Mouse (Mus musculus) CD4-positive, CD25-positive, alpha-beta regulatory T cell, adult 2 months (primary cell): ENCODE measurements at regions not wholly inside any gene's neighbourhood (a gene's known extent, or its start where the extent isn't known, plus 50 kb on each side); places are given as distances from the start of the nearest gene placed in this dataset.
A peak's percentile ranks its signal among the peaks of the same experiment; 100 is the strongest.
"Not testable (repeated sequence)": the region's sequence is repeated elsewhere in the genome, so short reads cannot be mapped to it uniquely, and the experiment has no call there.

ENCODE experiments used
- DNase-seq: peaks from one replicate; pipeline ENCODE4 v3.0.0-alpha.2; 2012; ENCODE audit warnings: low read depth, low spot score

DNA sequence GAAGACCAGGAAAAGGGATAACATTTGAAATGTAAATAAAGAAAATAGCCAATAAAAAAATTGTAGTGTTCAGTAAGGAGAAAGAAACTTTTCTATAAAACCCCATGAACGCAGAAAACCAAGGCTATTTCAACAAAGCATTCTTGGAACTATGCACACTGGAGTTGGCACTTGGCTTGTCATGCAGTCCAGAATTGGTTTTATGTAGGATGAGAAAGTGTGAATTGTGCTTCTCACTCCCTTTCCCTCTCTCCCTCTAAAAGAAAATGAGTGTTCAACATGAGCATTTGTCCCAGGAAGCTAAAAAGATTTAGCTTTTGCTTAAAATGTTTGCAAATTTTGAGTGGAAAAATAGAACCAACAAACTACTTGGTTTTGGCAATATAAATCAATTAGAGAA lies 841.6 kb upstream of the Adam24 start:
- no peak for DNase-seq

DNA sequence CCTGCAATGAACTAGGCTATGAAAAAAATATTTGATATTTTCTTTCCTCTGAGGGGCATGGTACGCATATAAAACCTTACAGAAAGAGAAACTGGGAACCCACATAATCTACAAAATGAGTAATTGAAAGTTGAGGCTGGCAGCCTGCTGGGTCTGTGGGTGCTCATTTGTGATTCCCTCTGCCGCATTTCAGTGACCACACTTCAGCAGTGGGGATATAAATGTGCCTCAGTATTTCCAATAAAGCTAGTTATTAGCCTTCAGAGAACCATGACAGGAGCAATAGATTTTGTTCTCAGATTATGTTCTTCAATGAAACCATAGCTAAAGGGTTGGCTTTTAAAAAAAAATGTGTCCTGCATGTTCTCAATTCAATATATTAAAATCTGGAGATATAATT lies 828.0 kb upstream of the Adam24 start:
- no peak for DNase-seq

DNA sequence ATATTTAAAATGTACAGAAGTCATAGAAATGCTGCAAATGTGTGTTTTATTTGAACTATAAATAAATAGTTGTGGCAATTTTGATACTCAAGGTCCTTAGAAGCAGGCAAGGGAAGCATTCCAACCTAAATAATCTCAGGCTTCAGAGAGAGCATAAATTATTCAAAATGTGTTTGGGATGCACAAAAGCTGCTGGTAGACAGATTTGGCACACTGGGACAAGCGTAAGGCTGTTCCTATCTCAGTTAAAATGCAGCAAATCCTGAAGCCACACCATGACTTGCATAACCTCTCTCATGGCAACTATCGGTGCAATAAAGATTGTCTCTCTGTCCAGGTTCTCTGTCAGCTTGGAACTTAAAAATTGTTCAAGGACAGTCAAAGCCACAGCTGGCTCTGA lies 812.3 kb upstream of the Adam24 start:
- no peak for DNase-seq

DNA sequence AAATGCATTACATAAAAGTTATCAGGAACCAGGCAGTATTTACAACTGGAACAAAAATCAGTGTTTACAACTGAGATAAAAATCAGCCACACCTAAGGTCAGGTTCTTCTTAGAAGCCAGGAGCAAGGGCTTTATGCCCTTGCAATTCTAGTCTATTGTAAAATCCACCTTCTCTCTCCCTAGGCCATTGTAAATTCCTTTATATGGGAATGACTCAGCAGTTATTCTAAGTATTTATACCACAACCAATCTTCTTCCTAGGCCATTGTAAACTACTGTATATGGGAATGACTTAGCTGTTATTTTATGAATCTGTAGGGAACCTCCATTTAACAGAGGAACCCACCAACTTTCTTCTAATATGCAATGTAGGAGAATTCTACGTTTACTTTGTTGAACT lies 772.6 kb upstream of the Adam24 start:
- DNase-seq = no peak

DNA sequence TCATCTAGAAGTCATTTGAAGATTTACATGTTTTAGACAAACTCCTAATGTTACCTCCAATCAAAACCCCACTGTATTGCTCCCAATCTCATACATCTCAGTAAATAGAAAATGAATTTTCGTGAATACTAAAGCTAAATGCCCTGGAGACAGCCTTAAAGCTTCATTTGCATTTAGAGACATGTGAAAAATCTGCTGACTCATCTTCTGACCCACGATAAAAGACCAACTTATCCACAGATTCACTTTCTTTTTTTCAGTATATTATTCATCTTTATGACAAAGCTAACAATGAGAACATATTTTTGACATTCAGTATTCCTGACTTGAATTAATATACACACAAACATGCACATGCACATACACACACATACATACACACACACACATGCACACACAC lies 762.0 kb upstream of the Adam24 start:
- no peak for DNase-seq

DNA sequence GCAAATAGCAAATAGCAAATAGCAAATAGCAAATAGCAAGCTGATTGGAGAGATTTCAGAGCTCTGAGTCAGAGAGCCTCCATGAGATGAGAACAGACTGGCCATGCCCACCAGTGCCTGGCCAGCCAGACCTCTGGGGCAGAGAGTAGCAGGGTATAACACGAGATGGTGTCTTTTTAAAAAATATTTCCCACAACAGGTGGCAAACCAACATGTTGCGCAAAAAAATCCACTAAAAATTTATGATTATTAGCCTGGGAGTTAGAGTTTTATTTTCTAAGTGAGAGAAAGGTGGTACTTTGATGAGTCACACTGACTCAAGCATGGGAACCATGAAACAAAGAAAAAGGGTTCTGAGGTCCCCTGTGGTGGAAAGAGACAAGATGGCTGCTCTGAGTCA lies 753.5 kb upstream of the Adam24 start:
- DNase-seq = no peak

DNA sequence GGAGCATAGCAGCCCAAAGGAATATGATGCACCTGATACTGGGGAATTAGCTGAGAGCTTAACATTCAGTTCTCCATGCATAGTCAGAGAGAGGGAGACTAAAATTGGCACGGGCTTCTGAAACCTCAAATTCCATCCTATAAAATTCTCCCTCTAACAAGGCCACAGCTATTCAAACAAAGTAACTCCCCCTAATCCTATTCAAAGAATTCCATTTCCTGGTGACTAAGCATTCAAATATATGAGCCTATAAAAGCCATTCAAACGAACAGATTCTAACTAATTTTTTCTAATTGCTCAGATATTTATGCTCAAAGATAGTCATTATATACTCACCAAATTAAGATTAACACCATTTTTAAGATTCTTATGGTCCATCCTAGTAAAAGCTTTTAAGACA lies 751.1 kb upstream of the Adam24 start:
- DNase-seq = no peak

DNA sequence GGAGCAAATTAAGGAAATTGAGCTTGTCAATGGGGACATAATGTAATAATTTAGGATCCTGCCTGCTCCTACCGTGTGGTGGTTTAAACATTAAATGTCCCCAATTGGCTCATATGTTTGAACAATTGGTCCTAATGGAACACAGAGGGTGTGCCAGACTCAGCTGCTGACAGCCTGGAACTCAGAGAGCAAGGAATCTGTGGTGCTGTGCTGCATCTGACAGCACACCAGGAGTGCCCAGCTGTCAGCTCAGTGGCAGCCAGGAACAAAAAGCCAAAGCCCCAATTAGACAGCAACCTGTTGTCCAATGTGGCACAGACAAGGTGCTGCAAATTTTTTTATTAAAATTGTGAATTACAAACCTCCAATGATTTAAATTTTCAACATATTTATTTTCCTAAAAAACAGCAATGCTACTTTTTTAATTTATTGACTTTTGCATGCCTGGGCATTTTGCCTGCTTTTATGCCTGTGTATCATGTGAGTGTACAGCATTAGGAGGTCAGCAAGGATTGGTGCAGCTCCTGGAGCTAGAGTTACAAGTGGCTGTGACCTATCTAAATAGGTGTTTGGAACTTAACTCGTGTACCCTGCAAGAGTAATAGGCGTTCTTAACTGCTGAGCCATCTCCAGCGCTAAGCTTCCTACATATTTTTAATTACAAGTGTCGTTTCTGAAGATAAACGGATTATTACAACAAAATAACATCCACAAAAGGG lies 724.5 kb upstream of the Adam24 start:
- DNase-seq = no peak

DNA sequence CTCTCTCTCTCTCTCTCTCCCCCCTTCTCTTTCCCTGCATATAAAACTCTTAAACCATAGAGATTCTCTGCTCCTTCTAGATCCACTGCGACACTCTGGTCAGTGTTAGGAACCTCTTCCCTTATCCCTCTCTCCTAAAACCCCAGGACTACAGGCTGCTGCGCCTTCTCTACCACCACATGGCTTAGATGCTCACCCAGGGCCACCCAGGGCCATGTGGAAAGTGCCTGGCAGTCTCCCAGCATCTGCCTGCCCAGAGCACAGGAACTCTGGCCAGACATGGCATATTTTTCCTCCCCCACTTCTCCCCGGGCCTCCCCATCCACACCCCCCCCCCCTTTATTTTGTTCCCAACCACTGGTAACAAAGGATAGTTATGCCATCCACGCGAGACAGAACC lies 720.4 kb upstream of the Adam24 start:
- no peak for DNase-seq

DNA sequence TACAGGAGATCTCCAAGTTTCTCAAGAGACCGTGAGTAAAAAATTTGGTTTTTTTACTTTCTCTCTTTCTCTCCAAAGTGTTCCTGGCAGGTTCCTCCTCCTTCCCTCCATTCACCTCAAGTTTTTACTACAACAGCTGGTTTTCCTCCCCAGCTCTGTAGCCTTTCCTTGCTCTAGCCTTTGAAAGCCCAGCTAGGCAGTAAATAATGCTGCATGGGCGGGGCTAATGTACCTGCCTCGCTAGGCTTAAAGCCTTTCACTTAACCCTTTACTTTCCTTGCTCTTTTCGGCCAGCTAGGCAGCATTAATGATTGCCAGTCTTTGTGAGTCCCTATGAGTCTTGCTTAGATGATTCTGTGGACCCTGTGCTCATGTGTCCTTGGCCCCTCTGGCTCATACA lies 720.0 kb upstream of the Adam24 start:
- DNase-seq = no peak

DNA sequence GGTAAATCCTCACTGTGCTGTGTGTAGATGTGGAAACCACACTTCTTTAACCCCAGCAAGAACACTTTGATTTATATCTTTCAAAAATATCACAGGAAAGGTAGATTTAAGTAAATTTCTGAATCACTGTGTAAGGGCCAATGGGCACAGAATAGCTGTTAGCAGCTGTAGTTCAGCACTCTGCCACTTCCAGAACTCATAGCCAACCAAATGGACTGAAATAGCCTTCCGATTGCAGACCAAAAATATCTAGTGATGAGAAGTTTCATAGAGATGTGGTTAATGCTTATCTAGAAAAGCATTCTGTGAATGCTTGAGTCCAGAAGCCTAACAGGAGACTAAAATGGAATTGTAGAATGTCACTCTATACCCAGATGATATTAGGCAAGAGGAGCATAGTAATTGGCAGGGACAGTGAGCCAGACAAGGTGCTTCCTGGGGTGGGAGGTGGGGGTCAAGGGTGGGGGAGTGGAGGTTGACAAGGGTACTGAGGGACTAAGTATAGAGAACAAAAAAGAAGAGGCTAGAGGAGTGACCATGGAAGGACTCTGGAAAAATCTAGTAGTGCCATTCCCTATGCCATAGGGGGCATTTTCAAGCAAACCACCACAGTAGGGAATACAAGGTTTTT lies 669.6 kb upstream of the Adam24 start:
- DNase-seq = no peak

DNA sequence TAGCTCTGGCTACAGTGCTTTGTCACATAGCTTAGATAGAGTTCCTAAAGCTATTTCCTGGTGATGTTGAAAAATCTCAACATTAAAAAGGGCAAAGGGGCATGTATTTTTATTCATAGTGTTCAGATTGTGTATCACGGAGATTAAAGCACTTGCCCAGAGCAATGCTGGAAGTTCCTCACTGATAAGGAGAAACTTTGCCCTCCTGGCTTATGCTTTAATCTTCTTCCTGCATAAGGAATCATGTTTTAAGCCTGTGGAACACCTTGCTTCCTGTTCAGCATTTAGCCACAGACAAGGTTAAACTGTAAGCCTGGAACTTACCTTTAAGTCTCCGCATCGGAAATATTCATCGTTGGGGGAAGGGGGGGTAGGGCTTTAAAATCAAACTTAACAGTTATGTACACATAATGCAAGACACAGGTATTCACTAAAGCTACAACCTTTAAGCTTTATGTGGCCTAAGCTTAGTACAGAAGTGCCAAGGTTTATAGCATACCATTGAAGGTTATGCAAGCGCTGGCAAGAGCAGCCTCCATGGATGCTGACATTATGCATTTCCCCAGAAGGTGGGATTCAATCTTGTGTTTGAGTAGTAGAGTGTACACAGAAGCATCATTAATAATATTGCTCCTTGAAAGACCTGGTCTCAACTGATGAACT lies 655.5 kb upstream of the Adam24 start:
- no peak for DNase-seq

DNA sequence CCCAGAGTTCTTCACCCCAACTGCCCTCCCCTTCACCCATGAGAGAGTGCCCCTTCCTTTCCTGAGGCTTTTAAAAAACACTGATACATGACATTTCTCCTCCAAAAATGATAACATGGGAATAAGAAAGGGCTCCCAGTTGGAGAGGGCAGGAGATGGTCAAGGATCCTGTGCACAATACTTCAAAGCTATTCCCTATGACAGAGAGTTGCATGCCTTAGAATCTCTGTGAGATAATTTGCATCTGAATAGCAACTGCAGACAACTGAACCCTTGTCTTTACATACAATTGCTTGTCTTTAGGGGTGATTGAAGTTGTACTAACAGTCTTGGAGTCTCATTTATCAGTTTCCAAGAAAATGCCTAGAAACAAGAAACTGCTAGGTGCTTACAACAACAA lies 610.7 kb upstream of the Adam24 start:
- no peak for DNase-seq

DNA sequence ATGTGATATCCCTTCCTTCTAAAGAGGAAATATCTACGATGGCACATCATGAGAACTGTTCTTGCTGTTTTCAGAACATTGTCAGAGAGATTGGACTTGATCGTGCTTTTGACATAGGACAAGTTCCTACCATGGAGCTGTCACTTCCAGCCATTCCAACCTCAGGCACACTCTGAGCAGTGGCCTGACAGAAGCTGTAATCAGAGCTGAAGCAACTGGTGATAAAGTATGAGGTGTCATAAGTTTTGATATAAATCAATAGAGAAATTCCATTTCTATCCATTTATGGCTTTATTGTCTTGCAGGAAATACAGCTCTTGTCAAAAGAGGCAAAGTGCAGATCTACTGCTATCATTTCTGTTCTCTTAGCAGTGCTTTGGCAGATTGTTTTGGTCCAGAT lies 603.7 kb upstream of the Adam24 start:
- no peak for DNase-seq

DNA sequence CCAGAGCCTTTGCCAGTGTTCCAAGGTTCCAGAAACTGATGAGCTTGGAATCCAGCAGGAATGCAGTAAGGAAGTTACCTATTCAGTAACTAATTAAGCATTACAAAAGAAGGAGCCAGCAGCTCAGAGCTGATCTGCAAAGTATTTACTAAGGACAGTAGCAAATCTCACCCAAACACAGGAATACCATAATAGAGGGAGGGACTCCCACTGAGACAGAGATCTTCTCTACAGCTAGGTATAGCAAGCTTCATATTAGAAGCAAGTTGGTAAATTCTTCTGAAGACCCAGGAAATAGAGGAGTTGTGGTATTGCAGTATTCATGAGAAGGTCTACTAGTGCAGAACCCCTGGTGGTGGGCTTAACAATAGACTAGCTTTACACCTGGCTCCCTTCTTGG lies 593.9 kb upstream of the Adam24 start:
- DNase-seq = not testable (repeated sequence)

DNA sequence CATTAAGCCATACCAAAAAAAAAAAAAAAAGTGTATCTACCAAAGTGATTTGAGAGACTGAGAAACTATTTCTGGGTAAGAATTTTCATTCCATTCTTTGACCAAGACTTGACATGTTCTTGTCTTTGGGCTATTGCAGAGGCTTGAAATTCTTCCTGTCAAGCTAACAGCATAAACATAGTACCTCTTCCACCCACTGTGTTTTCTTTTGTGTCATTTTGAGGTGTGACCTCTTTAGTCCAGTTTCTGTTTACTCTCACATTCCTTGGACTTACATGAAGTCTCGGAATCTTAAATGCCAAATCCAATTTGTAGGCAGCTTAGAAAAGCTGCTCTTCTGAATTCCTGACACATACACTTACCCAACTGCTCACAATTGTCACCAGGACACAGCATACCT lies 590.7 kb upstream of the Adam24 start:
- no peak for DNase-seq

DNA sequence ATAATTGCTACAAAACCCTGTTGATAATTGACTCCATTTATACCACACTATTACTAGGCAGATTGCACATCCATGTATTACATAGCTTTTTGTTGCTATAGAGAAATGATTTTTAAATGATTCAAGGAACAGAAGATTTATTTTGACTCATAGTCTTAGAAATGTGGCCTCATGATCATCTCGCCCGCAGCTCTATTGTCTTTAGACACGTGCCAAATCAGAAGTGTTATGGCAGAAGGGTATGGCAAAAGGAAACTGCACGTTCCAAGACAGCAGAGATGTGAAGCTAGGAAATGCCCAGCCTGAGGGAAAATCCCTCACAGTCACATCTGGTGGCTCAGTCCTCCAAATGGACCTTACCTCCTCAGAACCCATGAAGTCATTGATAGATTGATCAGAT lies 585.5 kb upstream of the Adam24 start:
- no peak for DNase-seq

DNA sequence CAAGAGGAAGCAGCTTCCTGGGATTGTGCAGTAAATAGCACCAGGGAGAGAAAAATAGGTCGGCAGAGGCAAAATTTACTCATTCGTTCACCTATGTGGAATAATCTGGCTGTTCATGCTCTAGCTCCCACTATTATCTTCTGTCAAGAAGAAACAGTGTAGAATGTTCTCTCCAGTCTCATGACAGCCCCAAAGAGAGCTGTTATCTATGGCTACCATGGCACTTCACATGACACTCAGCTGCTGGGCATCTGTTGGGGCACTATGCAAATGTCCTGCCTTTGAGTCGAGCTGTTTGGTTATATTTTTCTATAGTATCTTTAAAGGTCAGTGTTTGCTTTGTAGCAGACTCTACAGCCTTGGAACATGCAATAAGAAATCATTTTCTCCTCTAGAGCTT lies 550.5 kb upstream of the Adam24 start:
- DNase-seq = no peak

DNA sequence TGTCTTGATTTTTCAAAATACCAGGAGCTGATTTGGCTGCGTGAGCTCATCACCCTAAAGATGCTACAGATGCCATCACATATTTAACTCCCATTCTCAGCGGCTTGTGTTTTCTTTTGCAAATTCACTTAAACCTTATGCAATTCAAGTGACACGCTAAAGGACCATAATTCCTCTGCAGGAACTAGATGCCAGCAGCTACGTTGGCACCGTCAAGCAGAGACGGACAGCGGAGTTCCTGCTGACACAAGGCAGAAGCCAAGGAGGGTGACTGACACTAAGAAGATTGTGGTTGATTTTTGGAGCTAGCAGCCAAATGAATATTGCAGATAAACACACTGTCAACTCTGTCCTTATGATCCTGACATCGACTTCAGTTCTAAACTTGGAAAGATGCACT lies 547.7 kb upstream of the Adam24 start:
- DNase-seq = no peak

DNA sequence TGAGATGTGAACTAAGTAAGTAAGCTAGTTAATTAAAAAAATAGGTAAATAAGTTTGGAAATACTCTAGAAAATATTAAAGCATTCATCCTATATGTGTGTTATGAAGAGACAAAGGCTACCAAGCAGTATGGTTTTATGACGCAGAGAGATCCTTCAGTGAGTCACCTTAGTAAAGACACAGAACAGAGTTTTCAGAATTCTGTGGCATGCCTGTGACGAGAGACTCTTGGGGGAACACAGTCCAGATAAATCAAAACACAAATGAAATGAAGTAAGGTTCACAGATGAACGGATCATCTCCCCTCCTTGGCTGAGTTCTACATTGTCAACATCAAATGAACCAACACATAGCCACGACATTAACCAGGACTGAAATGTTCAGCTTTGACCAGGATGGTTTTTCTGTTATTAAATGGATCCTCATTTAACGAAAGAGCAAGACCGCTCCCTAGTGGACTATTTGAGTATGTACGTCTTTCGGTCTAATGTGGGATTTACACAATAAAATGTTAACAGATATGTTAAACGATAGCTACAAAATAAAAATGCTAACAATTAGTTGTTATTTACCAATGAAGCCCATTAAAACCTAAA lies 542.1 kb upstream of the Adam24 start:
- DNase-seq = peak; percentile 3

DNA sequence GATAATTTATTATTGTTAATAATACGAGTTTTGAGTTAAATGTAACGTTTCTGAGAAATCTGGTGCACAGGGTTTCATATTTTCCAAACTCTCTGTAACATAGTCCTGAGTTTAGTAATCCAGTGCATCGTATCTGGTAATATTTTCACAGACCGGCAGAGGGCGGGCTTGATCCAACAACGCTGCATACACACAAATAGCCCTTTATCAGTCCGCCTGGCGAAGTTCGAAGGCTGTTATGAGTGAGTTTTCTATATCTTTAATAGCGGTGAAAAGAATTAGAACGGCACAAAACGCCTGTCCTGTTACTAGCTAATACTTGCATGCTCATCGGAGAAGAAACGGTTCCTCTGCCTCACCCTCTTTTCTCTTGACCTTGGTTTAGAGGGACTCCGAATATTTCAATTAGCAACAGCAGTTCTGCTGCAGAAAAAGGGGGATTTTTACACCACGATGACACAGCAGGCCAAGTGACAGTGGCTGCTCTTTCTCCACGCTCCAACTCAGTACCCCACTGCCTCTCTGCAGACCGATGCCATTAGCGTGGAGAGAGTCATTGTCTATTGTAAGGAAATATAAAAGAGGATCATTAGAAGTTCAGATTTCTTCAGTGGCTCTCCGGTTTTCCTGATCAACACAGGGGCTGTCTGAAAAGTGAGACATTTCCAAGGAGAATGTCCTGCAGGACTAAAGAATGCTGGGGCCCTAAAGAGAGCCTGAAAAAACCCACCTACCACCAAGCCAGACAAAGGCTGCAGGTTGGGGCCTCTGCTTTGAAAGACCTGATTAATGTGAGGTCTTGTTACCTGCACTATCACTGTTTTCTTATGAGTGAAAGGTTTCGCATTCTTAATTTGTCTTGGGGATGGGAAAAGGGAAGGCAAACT lies 523.7 kb upstream of the Adam24 start:
- DNase-seq = peak; percentile 58

DNA sequence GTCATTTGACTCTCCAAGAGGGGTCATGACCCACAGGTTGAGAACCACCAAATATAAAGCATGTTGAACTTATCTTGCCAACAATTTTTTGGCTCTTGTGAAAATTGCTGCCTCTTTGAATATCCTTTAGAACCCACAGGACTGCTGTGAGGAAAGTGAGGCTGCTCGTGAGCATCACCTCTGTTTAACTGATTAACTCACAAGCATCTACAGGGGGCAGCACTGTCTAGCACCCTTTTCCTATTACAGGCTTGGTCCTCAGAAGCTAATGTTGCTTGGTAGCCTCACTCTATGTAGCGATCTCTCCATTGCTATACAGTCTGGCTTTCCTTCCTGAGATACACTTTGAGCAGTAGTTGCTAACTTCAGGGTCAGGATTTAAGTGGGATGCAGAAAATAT lies 522.4 kb upstream of the Adam24 start:
- DNase-seq = no peak
